Mouse (Mus musculus): Measurements from ENCODE around the gene Sprr1a. TPM values are rescaled to one million over a fixed set of nuclear protein-coding genes. Genes with fewer than 3 reads are reported as not detected.
A peak's percentile ranks its signal among the peaks of the same experiment; 100 is the strongest.
"Not testable (repeated sequence)": the region's sequence is repeated elsewhere in the genome, so short reads cannot be mapped to it uniquely, and the experiment has no call there.

Gene Sprr1a
- polyA plus RNA-seq (2014; fragmentation: Nextera tagmentation; extraction: Ambion mirVana) = not detected in 2 replicates

- ATAC-seq (ENCODE audit: low FRiP score, low TSS enrichment) (no peak), DNase-seq (no peak)
- no peak within 1 kb of the TSS for H3K27ac ChIP-seq (replicated peaks; ENCODE audit: low read depth, low read length)
- H3K9ac ChIP-seq (replicated peaks; ENCODE audit: low read length) = no peak within 1 kb of the TSS
- H3K36me3 ChIP-seq (ENCODE audit: control insufficient read depth, insufficient read depth, low read length) = no peaks in the 10 kb centered on the region
- H3K4me2 ChIP-seq (ENCODE audit: low read length) = no peak within 1 kb of the TSS
- no peak within 1 kb of the TSS for H3K4me3 ChIP-seq (replicated peaks; ENCODE audit: low read depth, low read length)
- H3K9me3 ChIP-seq (ENCODE audit: control insufficient read depth, low read length) = no peaks in the 10 kb centered on the region
- H3K4me1 ChIP-seq (ENCODE audit: control insufficient read depth, insufficient read depth, low read length) = no peaks in the 10 kb centered on the region
- no peaks in the 10 kb centered on the region for H3K27me3 ChIP-seq (ENCODE audit: control insufficient read depth, insufficient read depth, low read length)
These were observed at the start of gene Sprr1a for GRCm38 (mm10) chr3:92485863-92486262. Gene Sprr1a (minus strand): TSS chr3:92485895.

GRCm38 (mm10) chr3:92534411-92534810 lies 48.7 kb upstream of the Sprr1a start, which contains the start of gene 2310046K23Rik:
Gene 2310046K23Rik (minus strand): TSS chr3:92534511.
- no peak for DNase-seq
- no peak within 1 kb of the TSS for H3K27ac ChIP-seq (replicated peaks; ENCODE audit: low read depth, low read length)
- H3K4me2 ChIP-seq (ENCODE audit: low read length) = no peak within 1 kb of the TSS
- no peaks in the 10 kb centered on the region for H3K36me3 ChIP-seq (ENCODE audit: control insufficient read depth, insufficient read depth, low read length)
- no peak within 1 kb of the TSS for H3K4me3 ChIP-seq (replicated peaks; ENCODE audit: low read depth, low read length)
- H3K4me1 ChIP-seq (ENCODE audit: control insufficient read depth, insufficient read depth, low read length) = no peaks in the 10 kb centered on the region
- no peak for ATAC-seq (ENCODE audit: low FRiP score, low TSS enrichment)
- no peaks in the 10 kb centered on the region for H3K27me3 ChIP-seq (ENCODE audit: control insufficient read depth, insufficient read depth, low read length)
- no peak within 1 kb of the TSS for H3K9ac ChIP-seq (replicated peaks; ENCODE audit: low read length)
- no peaks in the 10 kb centered on the region for H3K9me3 ChIP-seq (ENCODE audit: control insufficient read depth, low read length)
- 94% methylated on average over 3 of the region's 3 CpGs for WGBS

GRCm38 (mm10) chr3:92512325-92512724 lies 26.6 kb upstream of the Sprr1a start:
- Histone ChIP-seq H3K9me3 (ENCODE audit: control insufficient read depth, low read length) (no peaks in the 10 kb centered on the region), H3K4me1 (ENCODE audit: control insufficient read depth, insufficient read depth, low read length) (no peaks in the 10 kb centered on the region), H3K27ac (replicated peaks; ENCODE audit: low read depth, low read length) (no peak overlapping the region), H3K36me3 (ENCODE audit: control insufficient read depth, insufficient read depth, low read length) (no peaks in the 10 kb centered on the region), H3K9ac (replicated peaks; ENCODE audit: low read length) (no peak overlapping the region), H3K27me3 (ENCODE audit: control insufficient read depth, insufficient read depth, low read length) (no peaks in the 10 kb centered on the region), H3K4me2 (ENCODE audit: low read length) (no peak overlapping the region), H3K4me3 (replicated peaks; ENCODE audit: low read depth, low read length) (no peak overlapping the region)
- DNase-seq = peak; percentile 45
- no peak; the same call in 1 of the 2 replicates for ATAC-seq (ENCODE audit: low FRiP score, low TSS enrichment)

- ATAC-seq (ENCODE audit: low FRiP score, low TSS enrichment) (no peak), DNase-seq (peak; percentile 41)
- no peak overlapping the region for H3K4me2 ChIP-seq (ENCODE audit: low read length)
- H3K9ac ChIP-seq (replicated peaks; ENCODE audit: low read length) = no peak overlapping the region
- no peaks in the 10 kb centered on the region for H3K9me3 ChIP-seq (ENCODE audit: control insufficient read depth, low read length)
- H3K27ac ChIP-seq (replicated peaks; ENCODE audit: low read depth, low read length) = no peak overlapping the region
- H3K4me3 ChIP-seq (replicated peaks; ENCODE audit: low read depth, low read length) = no peak overlapping the region
- no peaks in the 10 kb centered on the region for H3K27me3 ChIP-seq (ENCODE audit: control insufficient read depth, insufficient read depth, low read length)
- H3K4me1 ChIP-seq (ENCODE audit: control insufficient read depth, insufficient read depth, low read length) = no peaks in the 10 kb centered on the region
- no peaks in the 10 kb centered on the region for H3K36me3 ChIP-seq (ENCODE audit: control insufficient read depth, insufficient read depth, low read length)
These were observed 25.1 kb upstream of the Sprr1a start for GRCm38 (mm10) chr3:92510786-92511185.

- no peaks in the 10 kb centered on the region for H3K27me3 ChIP-seq (ENCODE audit: control insufficient read depth, insufficient read depth, low read length)
- no peak for DNase-seq
- no peak overlapping the region for H3K4me3 ChIP-seq (replicated peaks; ENCODE audit: low read depth, low read length)
- H3K4me1 ChIP-seq (ENCODE audit: control insufficient read depth, insufficient read depth, low read length) = no peaks in the 10 kb centered on the region
- H3K9me3 ChIP-seq (ENCODE audit: control insufficient read depth, low read length) = no peaks in the 10 kb centered on the region
- no peak overlapping the region for H3K9ac ChIP-seq (replicated peaks; ENCODE audit: low read length)
- no peak for ATAC-seq (ENCODE audit: low FRiP score, low TSS enrichment)
- no peak overlapping the region for H3K27ac ChIP-seq (replicated peaks; ENCODE audit: low read depth, low read length)
- no peak overlapping the region for H3K4me2 ChIP-seq (ENCODE audit: low read length)
- no peaks in the 10 kb centered on the region for H3K36me3 ChIP-seq (ENCODE audit: control insufficient read depth, insufficient read depth, low read length)
- 90% methylated on average over 1 of the region's 1 CpGs for WGBS
These were observed 22.5 kb upstream of the Sprr1a start for GRCm38 (mm10) chr3:92508185-92508584.

GRCm38 (mm10) chr3:92503528-92503927 lies 17.8 kb upstream of the Sprr1a start:
- H3K4me1 ChIP-seq (ENCODE audit: control insufficient read depth, insufficient read depth, low read length) = no peaks in the 10 kb centered on the region

GRCm38 (mm10) chr3:92500393-92500792 lies 14.7 kb upstream of the Sprr1a start, which contains the start of gene Sprr4:
Gene Sprr4 (minus strand): TSS chr3:92500493.
- no peaks in the 10 kb centered on the region for H3K27me3 ChIP-seq (ENCODE audit: control insufficient read depth, insufficient read depth, low read length)
- H3K9ac ChIP-seq (replicated peaks; ENCODE audit: low read length) = no peak within 1 kb of the TSS
- H3K9me3 ChIP-seq (ENCODE audit: control insufficient read depth, low read length) = no peaks in the 10 kb centered on the region
- 97% methylated on average over 1 of the region's 1 CpGs for WGBS
- H3K4me2 ChIP-seq (ENCODE audit: low read length) = no peak within 1 kb of the TSS
- DNase-seq = no peak
- no peak for ATAC-seq (ENCODE audit: low FRiP score, low TSS enrichment)
- H3K4me1 ChIP-seq (ENCODE audit: control insufficient read depth, insufficient read depth, low read length) = no peaks in the 10 kb centered on the region
- H3K27ac ChIP-seq (replicated peaks; ENCODE audit: low read depth, low read length) = no peak within 1 kb of the TSS
- no peak within 1 kb of the TSS for H3K4me3 ChIP-seq (replicated peaks; ENCODE audit: low read depth, low read length)
- H3K36me3 ChIP-seq (ENCODE audit: control insufficient read depth, insufficient read depth, low read length) = no peaks in the 10 kb centered on the region

More at GRCm38 (mm10) chr3:92503528-92503927, 17.8 kb upstream of the Sprr1a start:
- H3K36me3 ChIP-seq (ENCODE audit: control insufficient read depth, insufficient read depth, low read length) = no peaks in the 10 kb centered on the region
- DNase-seq (no peak), ATAC-seq (ENCODE audit: low FRiP score, low TSS enrichment) (no peak)
- H3K9ac ChIP-seq (replicated peaks; ENCODE audit: low read length) = no peak overlapping the region
- no peaks in the 10 kb centered on the region for H3K9me3 ChIP-seq (ENCODE audit: control insufficient read depth, low read length)
- H3K27me3 ChIP-seq (ENCODE audit: control insufficient read depth, insufficient read depth, low read length) = no peaks in the 10 kb centered on the region
- no peak overlapping the region for H3K4me3 ChIP-seq (replicated peaks; ENCODE audit: low read depth, low read length)
- no peak overlapping the region for H3K27ac ChIP-seq (replicated peaks; ENCODE audit: low read depth, low read length)
- no peak overlapping the region for H3K4me2 ChIP-seq (ENCODE audit: low read length)

GRCm38 (mm10) chr3:92490262-92490661 lies 4.6 kb upstream of the Sprr1a start:
- H3K27ac ChIP-seq (replicated peaks; ENCODE audit: low read depth, low read length); H3K9me3 ChIP-seq (ENCODE audit: control insufficient read depth, low read length); H3K27me3 ChIP-seq (ENCODE audit: control insufficient read depth, insufficient read depth, low read length); H3K9ac ChIP-seq (replicated peaks; ENCODE audit: low read length); ATAC-seq (ENCODE audit: low FRiP score, low TSS enrichment); H3K36me3 ChIP-seq (ENCODE audit: control insufficient read depth, insufficient read depth, low read length); DNase-seq; H3K4me3 ChIP-seq (replicated peaks; ENCODE audit: low read depth, low read length); H3K4me2 ChIP-seq (ENCODE audit: low read length); H3K4me1 ChIP-seq (ENCODE audit: control insufficient read depth, insufficient read depth, low read length): not testable (repeated sequence)

GRCm38 (mm10) chr3:92486307-92486706 lies 612 bp upstream of the Sprr1a start:
- Histone ChIP-seq H3K36me3 (ENCODE audit: control insufficient read depth, insufficient read depth, low read length) (no peaks in the 10 kb centered on the region), H3K9me3 (ENCODE audit: control insufficient read depth, low read length) (no peaks in the 10 kb centered on the region), H3K9ac (replicated peaks; ENCODE audit: low read length) (no peak overlapping the region), H3K4me2 (ENCODE audit: low read length) (no peak overlapping the region), H3K27me3 (ENCODE audit: control insufficient read depth, insufficient read depth, low read length) (no peaks in the 10 kb centered on the region), H3K4me3 (replicated peaks; ENCODE audit: low read depth, low read length) (no peak overlapping the region), H3K27ac (replicated peaks; ENCODE audit: low read depth, low read length) (no peak overlapping the region), H3K4me1 (ENCODE audit: control insufficient read depth, insufficient read depth, low read length) (no peaks in the 10 kb centered on the region)
- ATAC-seq (ENCODE audit: low FRiP score, low TSS enrichment) (no peak), DNase-seq (no peak)
- WGBS = 57% methylated on average over 1 of the region's 1 CpGs
